Mouse (Mus musculus): ENCODE measurements around the gene Atrn.

The Atrn gene

DNA sequence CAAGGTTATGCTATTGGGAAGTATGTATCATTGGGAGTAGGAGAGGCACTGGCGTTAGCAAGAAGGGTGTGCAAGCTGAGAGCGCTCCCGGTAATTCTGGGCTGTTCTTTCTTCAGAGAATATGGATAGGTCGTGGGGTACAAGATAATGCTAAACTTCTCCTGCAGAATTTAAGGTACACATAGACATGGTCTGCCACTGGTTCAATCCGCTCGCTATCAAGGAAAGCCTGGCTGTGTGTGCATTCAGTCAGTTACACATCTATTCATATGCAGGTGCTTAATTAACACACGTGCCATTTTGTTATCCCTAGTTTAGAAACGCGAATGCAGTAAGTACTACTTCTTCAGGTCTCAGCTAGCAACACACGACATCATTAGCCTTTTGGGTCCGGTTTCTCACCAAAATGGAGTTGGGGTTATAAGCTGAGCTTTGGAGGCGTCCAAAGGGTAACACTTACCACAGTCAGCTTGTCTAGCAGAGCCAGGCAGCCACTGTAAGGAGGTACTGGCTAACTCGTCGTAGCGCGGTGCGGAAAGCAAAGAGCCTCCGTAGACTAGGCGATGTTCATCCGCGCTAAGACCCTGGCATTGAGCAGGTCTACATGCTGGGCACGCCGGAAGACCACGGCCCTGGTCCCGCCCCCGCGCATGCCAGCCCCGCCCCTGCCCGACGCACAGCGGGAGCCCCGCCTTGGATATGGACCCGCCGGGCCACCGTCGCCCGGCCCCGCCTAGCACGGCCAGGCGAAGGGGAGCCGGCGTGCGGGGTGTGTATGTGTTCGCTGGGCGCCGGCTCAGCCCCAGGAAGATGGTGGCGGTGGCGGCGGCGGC lies at the start of gene Atrn, which contains the start of gene 4930402H24Rik:
Gene Atrn (plus strand): TSS at position 745 of the 833 bp plus-strand sequence.
Gene 4930402H24Rik (minus strand): TSS at position 656 of the 833 bp plus-strand sequence.
- peak; percentile 92 for DNase-seq (ENCODE audit: low spot score)

DNA sequence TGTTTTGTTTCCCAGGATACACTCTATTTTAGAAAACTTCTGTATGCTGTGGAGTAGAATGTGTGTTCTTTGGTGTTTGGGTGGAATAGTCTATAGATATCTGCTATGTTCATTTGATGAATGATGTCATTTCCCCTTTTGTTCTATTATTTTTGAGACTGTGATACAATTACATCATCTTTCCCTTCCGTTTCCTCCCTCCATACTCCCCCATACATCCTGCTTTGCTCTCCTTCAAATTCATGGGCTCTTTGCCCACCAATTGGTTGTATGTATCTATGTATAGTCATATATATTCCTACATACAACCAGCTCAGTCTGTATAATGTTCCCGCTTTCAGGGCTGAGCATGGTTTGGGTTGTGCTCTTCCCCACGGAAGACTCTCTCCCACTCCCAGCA lies 44.2 kb upstream of the Atrn start:
- no peak for DNase-seq (ENCODE audit: low spot score)

DNA sequence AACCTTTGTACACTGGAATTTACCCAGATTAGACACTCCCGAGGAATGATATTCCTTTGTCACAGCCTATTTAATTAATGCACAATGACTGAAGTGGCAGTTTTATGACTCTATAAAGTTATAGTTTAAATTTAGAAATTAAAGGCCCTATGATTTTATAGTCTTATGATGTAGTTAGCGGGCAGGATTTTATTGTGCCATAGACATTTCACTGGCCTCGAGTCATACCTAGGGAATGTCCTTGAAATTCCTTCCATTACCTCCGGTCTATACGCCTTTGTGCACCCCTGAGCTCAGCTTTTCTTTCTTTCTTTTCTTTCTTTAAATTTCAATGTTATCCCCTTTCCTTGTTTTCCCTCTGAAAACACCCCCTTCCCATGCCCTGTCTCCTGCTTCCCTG lies 35.4 kb upstream of the Atrn start:
- no peak for DNase-seq (ENCODE audit: low spot score)

DNA sequence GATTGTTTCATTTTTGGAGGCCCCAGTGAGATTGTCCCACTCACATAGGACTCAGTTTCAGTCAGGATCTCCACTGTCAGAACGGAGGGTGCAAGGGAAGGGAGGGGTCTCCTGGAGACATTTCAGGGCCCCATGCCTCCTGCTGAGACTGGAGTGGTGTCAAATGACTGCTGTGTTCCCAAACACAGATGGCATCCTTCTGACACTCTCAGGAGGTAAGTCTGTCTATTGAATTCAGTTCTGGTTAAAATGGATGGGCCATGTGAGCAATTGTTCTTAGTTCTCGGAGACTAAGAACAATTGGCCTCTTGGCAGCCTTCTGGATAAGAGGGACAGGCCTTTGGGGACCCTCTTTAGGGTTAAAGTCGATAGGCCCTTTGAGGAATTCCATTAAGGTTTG lies 28.9 kb upstream of the Atrn start:
- peak; percentile 17 for DNase-seq (ENCODE audit: low spot score)

DNA sequence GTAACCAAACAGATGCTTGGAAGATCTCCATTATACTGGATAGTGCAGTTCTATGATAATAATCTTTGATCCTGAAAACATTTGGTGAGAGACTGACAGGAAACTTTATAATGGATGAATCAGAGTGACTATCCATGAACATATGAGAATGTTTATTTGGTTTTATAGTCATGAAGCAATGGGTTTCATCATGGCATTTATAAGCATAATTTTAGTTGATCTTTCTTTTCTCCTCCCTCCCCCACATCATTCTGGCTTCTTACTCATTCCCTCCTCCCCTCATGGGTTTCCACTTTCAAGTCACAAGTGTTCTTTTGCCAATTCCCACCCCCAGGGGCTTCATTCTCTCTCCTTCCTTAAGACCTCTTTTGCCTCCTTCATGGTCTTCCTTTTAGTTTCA lies 19.3 kb upstream of the Atrn start:
- DNase-seq (ENCODE audit: low spot score): no peak

DNA sequence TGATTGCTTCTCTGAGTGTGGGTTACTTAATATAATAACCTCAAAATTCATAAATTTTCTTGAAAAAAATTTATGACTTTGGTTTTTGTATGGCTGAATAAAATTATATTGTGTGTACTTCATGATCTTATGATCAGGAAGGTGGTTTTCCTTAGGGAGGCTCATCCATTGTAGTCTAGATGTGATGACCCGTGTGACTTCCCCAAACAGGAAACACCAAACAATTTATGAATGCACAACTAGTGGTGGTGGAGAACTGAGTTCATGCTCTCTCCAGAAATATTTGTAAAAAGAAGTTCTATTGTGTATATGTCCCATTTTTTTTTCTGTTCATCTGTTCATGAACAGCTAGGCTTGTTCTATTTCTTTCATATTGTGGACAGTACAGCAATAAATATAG lies 18.8 kb upstream of the Atrn start:
- no peak for DNase-seq (ENCODE audit: low spot score)

DNA sequence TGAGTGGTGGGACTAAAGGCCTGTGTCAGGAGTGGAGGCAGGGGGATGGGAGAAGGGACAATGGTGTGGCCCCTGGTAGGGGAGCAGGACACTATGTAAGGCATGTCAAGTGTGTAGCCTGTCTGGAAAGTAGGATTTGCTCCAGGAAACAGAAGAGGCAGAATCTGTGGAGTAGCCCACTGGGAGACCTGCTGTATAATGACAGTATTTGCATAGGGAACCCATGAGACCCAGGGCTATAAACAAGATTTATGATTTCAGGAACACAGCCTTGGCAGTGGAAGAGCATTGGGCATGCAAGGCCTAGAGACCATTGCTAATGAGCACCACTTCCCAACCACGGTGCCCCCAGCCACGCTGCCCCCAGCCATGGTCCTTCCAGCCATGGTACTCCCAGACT lies 9.4 kb upstream of the Atrn start:
- DNase-seq (ENCODE audit: low spot score): no peak

DNA sequence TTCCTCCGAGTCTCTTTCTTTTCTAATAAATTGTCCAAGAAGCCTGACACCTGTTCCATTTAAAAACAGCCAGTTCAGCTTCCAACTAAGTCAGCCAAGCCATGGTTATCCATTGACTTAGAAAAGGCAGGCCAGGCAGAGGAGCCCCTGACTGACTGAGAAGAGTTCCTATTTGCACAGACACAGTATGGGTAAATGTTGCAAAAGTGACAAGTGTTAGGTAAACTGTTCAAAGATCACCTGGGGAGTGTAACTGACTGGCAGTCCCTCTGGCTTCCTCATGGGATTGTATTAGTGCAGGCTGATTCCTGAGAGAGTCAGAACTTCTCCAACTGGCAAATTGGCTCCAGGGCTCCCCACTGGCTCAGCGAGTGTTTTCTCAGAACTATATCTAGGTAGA lies 8.4 kb upstream of the Atrn start:
- no peak for DNase-seq (ENCODE audit: low spot score)

DNA sequence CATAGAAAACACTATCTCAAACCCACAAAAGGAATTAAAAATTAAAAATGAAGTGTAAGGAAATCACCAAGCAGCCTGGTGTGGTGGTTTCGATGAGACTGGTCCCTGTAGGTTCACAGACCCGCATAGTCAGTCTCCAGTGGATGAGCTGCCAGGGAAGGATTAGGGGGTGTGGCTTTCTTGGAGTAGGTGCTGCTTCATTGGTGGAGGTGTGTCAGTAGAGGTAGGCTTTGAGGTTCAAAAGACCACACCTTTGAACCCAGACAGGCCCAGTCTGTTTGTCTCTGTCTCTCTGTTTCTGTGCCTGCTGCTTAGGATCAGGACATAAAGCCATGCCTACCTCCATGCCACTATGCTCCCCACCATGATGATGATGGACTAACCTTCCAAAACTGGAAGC lies 7.5 kb upstream of the Atrn start:
- no peak for DNase-seq (ENCODE audit: low spot score)

DNA sequence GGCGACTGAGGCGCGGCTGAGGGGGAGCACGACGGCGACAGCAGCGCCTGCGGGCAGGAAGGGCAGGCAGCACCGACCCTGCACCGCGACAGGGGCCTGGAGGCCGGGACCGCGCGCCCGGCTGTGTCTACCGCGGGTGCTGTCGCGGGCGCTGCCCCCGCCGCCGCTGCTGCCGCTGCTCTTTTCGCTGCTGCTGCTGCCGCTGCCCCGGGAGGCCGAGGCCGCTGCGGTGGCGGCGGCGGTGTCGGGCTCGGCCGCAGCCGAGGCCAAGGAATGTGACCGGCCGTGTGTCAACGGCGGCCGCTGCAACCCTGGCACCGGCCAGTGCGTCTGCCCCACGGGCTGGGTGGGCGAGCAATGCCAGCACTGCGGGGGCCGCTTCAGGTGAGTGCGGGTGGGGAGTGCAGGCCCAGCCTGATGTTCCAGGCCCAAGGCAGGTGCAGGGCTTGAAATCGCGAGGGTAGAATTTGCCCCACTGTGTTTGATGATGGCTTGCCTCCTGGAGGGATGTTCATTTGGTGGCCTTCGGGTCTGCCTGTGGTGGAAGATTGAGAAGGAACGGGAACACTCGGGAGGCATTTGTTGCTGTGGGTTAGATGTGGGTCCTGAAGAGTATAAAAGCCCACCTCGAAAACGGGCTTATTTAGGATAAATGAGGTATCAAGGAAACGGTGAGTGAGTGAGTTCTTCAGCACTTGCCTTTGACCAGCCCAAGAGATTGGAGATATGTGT lies 455 bp downstream of the Atrn start:
- DNase-seq (ENCODE audit: low spot score): peak; percentile 33

DNA sequence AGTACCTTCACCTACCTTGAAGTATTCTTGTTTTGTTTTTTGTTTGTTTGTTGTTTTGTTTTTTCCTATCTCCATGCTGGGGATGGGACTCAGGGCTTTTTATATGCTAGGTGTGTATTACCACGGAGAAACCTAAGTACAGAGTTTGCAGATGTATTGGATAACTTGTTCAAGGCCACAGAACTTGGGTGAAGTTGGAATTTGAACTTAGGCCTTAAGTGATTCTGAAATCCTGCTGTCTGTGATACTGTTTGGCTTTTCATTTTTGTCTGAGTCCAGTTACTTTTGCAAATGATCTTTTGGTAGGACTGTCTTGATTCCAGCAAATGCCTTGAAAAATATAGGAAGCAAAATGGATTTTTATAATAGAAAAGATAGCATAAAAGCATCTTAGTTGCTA lies 5.4 kb downstream of the Atrn start:
- no peak for DNase-seq (ENCODE audit: low spot score)

DNA sequence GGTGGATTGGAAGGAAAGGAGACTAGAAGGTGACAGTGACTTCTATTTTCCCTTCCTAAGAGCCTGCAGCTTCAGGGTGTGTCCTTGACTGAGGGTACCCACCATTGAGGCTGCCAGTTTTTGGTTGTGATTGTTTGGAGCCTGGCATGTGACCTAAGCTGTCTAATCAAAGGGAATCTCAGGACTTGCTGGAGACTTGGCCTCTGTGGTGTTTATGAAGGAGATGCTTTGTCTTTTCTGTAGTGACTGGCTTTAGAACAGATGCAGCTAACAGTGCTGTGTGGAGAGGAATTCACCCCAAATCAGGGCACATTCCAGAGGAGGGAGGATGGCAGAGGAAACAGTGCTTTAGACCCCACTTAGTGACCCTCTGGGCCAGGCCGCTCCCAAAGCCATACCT lies 8.6 kb downstream of the Atrn start:
- no peak for DNase-seq (ENCODE audit: low spot score)

DNA sequence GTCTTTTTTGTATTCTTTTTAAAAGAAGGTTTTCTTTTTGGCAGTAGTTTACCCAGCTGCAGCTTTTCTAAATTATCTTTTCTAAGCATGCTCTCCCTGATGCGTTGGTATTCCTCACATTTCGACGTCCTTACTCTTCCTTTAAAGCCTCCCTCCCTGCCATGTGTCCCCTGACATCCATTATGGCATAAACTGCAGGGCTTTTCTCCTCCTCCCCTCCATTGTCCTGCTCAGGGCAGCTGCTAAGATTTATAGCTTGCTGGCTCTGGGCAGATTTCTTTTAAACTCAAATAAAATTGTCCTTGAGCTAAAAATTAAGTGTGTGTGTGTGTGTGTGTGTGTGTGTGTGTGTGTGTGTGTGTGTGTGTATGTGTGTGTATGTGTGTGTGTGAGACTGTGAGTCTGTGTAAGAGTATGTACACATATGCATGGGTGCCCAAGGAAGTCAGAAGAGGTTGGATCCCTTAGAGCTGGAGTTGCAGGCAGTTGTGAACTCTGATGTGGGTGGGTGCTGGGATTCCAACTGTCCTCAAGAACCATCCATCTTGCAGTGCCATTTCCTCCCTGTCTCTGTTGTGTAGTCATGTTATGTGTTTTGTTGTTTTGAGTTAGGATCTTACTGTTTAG lies 10.3 kb downstream of the Atrn start:
- no peak for DNase-seq (ENCODE audit: low spot score)

DNA sequence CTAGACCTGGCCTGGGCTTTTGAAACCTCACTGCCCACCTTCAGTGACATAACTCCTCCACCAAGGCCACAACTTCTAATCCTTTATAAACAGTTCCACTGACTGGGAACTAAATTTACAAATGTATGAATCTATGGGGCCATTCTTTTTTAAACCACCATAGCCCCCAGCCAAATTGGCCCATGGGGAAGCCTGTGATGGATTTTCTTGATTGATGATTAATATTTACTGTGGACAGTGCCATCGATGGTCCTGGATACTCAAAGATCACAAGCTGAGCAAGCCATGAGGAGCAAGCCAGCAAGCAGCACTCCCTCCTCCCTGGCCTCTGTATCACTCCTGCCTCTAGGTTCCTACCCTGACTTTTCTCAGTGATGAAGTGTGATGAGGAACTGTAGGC lies 11.4 kb downstream of the Atrn start:
- DNase-seq (ENCODE audit: low spot score): no peak

DNA sequence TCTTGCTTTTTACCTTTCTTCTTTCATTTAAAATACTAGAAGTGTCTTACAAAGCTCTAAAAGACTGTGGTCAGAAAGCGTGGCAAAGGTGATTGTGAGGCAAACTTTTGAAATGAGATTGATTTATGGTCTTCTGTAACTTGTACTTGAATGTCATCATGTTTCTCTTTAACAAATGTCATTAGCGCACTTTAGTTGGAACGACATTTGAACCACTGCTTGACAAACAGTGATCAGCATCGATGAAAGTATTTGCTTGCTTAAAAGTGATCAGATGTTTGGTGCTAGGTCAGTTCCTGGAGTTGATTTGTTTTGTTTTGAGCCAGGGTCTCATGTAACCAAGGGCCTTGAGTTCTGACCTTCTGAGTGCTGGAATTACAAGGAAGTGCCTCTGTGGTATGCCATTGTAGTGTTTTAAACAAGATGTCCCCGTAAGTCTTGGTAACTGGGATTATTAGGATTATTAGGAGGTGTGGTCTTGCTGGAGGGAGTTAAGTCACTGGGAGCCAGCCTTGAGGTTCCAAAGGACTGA lies 12.8 kb downstream of the Atrn start:
- no peak for DNase-seq (ENCODE audit: low spot score)

DNA sequence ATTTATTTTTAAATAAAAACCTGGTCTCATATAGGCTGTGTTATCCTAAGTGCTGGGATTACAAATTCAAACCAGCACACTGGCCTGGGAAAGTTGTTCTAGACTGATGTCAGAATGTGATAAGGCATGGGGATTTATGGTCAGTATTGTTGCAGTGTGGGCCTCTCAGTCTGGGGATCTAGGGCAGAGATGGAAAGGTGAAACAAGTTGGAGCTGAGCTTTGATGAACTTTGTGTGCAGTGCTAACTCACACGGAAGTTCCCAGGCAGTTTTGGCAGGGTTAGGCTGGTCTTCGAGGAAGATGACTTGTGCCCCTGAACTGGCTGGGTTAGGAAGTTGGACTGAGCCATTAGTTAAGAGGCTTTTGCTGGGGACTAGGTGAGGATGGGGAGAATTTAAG lies 18.7 kb downstream of the Atrn start:
- no peak for DNase-seq (ENCODE audit: low spot score)

DNA sequence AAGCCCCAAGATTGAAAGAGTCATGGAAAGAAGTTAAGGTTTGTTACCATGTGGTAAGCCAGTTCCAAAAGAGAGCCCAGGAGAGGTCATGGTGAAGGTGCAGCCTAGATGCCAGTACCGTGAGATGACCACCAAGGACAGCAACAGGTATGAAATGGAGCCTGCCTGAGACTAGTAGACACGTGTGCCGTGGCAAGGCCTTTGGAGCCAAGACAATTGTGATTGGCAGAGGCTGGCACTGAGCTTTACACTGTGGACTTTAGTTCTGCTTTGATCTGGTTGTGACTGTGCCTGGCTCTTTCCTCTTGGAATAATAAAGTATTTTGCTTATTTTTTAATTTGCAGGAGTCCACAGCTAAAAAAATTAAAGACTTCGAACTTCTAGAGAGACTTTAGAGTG lies 21.7 kb downstream of the Atrn start:
- no peak for DNase-seq (ENCODE audit: low spot score)

DNA sequence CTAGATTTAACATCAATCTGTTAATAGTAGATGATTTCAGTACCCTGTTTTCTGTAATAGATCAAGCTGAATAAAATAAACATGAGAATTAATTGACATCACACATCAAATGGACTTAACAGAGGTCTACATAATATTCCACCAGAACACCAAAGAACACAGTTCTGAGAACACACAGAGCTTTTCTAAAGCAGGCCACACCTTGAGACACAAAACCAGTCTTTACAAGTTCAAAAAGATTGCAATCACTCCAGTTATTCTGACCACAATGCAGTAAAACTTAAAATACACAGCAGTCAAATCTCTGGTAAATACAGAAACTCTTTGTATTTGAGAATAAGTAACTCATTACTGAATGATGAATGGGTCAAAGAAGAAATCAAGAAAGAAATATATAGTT lies 22.2 kb downstream of the Atrn start:
- no peak for DNase-seq (ENCODE audit: low spot score)

DNA sequence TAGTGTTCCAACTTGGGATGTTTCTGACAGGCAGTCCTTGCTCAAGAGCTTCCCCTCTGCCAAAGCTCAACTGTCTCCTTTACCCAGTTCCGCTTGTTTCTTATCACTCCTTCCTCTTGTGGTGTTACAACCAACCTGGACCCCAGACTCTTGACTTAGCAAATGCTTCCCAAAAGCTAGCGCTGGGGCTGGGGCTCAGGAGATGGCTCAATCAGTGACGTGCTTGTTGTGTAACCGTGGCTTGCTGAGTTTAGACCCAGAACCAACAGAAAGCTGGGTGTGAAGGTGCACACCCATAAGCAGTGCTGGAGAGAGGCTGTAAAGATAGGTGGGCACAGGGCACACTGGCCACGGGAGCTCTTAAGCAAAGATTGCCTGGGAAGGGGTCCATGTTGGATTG lies 23.7 kb downstream of the Atrn start:
- DNase-seq (ENCODE audit: low spot score): no peak

DNA sequence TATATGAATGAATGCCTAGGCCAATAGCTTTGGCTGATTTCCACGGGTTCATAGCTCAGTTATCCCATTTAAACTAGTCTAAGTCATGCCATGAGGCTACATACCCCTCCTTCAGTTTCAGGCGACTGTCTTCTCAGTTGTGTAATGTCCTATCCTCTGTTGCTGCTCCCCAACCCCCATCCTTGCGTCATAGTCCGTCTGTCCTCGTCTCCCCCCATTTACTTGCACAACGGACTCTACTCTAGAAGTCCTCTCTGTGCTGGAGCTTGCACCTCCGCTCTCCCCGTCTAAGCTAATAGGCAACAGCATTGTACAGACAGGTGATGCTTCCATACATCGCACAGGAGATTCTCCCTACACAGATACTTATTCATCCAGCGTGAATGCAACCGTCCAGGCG lies 26.6 kb downstream of the Atrn start:
- no peak for DNase-seq (ENCODE audit: low spot score)

DNA sequence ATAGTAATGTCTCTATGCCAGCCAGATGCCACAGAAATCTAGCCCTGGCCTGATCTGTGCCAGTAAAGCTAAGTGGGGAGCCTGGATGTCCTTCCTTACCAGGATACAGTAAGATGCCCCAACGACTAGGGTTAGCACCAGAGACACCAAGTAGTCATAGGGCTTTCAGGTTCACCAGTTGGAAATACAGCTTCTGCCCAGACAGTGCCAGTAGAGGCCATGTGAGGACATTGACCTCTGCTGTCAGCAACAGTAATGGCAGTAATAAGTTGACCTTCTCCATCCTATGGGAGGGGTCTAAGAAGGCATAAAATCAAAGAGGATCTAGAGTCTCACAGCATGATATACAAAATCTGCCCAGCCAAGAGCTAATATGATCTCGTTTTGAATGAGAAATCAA lies 43.5 kb downstream of the Atrn start:
- DNase-seq (ENCODE audit: low spot score): no peak

DNA sequence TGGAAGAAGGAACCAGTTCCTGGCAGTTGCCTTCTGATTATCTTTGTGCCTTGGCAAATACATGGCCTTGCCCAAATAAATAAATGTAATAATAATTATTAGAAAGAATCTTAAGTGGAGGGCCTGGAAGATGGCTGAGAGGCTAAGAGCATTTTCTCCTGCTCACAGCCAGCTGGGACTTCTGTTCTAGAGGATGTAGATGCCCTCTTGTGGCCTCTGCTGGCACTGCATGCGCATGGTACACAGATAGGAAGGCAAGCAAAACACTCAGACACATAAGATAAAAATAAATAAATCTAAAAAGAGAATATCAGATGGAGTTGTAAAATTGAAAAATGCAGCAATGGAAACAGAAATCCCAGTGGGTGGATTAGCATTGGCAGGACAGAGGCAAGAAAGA lies 44.3 kb downstream of the Atrn start:
- DNase-seq (ENCODE audit: low spot score): peak; percentile 96

DNA sequence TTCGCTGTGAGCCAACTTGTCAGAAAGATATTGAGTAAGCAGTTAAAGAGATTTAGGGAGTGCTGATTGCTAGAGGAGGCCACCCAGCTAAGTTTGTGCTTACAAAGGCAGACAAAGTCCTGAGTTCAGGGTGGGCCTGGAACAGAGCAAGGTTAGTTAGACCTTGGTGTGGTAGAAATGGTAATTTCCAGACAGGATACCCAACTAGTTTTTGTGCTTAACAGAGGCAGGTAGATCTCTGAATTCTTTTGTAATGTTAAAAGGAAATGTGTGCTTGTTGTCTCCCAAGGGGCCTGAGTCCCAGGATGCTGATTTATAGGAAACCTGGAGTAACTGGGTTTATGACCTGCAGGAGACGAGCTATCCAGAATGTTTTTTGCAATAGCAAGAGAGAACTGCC lies 52.6 kb downstream of the Atrn start:
- DNase-seq (ENCODE audit: low spot score): no peak
